Mouse (Mus musculus): ENCODE results near the gene Specc1l.
"Not testable (repeated sequence)": the region's sequence is repeated elsewhere in the genome, so short reads cannot be mapped to it uniquely, and the experiment has no call there.

The Specc1l gene

GRCm38 (mm10) chr10:75341936-75342335, 130.1 kb downstream of the Specc1l start:
- in situ Hi-C loops (cut with MboI, MseI): no loop called here

DNA sequence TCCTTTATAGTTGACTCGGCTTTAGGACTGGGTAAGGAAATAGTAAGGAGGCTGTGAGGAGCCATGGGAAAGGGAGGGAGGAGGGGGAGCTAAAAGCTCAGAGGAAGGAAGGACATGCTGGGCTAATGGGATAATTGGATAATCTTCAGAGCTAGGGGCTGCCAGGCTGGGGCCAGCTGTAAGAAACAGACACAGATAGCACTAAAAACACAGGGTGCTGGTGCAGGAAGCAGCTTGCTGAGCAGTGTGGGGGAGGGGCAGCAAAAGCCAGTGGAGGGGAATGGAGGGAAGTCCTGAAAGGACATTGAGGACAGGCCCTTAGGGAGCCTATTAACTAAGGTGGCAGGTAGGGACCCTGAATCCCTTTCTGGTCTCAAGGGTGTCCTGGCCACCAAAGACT, 132.7 kb downstream of the Specc1l start:
- in situ Hi-C loops (cut with MboI, MseI): not testable (repeated sequence)

DNA sequence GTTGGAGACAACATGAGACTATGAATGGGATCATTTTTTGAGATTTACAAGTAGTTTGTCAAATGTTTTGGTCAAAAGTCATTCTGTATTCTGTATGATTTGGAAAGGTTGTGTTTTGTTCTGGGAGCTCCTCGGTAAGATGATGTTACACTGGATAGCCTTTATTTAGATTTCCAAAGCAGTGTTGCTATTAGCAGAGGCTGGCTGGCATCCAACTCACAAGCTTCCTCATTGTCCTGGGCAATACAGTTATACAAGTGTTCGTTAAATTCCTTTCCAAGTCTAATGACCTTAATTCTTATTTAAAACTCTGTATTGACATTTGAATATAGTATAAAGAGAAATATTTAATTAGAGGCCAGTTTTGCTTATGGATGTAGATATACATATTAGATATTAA, 133.4 kb downstream of the Specc1l start:
- in situ Hi-C loops (cut with MboI, MseI): no loop called here

DNA sequence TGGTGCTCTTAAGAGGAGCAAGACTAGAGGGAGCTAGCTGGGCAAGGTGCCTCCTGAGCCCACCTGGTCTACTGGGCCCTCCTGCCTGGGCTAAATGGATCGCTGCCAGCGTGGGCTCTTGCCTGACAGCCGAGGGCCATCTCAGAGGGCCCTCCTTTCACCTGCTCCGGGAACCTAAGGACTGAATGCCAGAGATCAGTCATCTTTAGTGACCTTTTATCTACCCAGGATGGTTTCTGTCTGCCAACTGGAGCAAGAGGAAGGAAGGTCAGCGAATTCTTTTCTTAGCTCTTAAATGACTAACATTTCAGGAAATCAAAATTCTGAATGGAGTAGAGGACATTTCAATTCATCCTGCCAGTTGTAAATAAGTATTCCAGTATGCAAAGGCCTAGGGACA, 138.7 kb downstream of the Specc1l start:
- in situ Hi-C loops (cut with MboI, MseI): loop anchor here (5.0 kb wide), 1 partner anchor 63 kb away; no protein-coding TSS in a partner anchor

DNA sequence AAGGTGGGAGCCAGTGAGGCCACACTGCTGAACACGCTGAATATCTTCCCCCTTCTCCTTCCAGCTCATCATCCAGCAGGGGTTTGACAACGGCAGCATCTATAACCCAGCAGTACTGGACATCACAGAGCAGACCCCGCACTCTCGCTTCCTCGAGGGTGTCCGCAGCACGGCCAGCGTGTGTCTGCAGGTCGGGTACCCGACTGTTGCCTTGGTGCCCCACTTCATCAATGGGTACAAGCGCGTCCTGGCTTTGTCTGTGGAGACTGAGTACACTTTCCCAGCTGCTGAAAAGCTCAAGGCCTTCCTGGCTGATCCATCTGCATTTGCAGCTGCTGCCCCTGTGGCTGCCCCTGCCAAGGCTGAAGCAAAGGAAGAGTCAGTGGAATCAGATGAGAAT, 140.7 kb downstream of the Specc1l start:
- in situ Hi-C loops (cut with MboI, MseI): loop anchor here (5.0 kb wide), 1 partner anchor 65 kb away; no protein-coding TSS in a partner anchor

- in situ Hi-C loops (cut with MboI, MseI): loop anchor here (5.0 kb wide), 1 partner anchor 67 kb away; no protein-coding TSS in a partner anchor
Observed at GRCm38 (mm10) chr10:75353838-75354241, 142.0 kb downstream of the Specc1l start.

DNA sequence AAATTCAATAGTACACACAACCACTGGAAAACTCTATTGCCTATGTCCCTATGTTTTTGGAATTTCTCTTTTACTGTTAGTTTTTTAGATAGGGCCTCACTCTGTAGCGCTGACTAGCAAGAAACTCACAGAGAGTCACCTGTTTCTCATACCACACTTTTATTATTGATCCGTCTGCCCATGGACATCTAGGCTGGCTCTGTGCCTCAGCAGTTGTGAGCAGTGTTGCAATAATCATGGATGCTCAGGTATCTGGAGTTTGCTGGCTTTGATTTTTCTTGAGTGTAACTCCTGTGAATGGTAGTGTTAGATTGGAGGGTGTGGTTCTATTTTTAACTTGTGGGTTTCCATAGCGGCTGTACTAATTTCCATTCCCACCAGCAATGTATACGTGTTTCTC, 143.5 kb downstream of the Specc1l start:
- in situ Hi-C loops (cut with MboI, MseI): no loop called here
